Mouse (Mus musculus): ENCODE results near the gene Ptger1. TPM values are rescaled to one million over a fixed set of nuclear protein-coding genes. Genes with fewer than 3 reads are reported as not detected.

Ptger1 gene
- 0.41 TPM in 1 of 2 replicates, not detected in the other for polyA plus RNA-seq (2012; ENCODE audit: low replicate concordance)

GRCm38 (mm10) chr8:83665969-83666865 is at the start of gene Ptger1:
Gene Ptger1 (plus strand): TSS chr8:83666678.

GRCm38 (mm10) chr8:83652030-83652743 is 14.3 kb upstream of the Ptger1 start, which contains the start of gene Gipc1:
Gene Gipc1 (plus strand): TSS chr8:83652677.

GRCm38 (mm10) chr8:83698661-83699453 is 32.4 kb downstream of the Ptger1 start, which contains the start of gene Pkn1:
Gene Pkn1 (minus strand): TSS chr8:83699179.

DNA sequence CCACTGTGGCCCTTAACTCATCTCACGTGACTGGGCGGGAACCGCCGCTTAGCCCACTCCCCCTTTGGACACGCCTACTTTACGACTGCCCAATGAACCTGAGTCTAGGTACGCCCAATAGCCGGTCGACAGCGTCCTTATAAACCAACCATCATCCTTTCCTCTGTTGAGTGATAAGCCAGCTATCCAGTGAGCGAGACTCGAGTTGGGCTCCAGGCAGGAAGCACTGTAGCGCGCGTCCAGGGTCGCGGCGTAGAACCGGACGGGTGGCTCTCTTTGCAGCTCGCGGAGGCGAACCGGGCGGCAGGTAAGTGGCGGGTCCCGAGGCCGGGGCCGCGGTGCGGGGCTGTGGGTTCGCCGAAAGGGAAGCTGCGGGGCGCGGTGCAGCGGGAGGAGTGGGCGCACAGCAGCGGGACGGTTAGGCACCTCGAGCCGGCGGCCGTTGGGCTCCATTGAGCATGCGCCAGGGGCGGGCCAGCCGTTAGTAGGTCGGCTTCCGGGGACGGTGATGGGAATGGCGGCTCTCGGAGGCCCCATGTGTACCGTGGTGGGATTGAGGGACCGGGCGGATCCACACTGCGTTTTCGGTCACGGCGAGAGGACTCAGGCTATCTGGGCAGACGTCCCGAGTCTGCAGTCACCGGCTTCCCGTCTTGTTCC is 48.7 kb downstream of the Ptger1 start, which contains the start of gene Ddx39:
Ddx39 (plus strand) TSS at position 147 of the 660 bp plus-strand sequence.

Other genes with a start within 250 kb of the Ptger1 start
- gene Scoc, start 208.3 kb upstream of the Ptger1 start, polyA plus RNA-seq (2012; ENCODE audit: low replicate concordance), result 1.8 and 2.7 TPM in 2 replicates
- gene Olfr370, start 130.9 kb upstream of the Ptger1 start, polyA plus RNA-seq (2012; ENCODE audit: low replicate concordance), result not detected in 2 replicates
- gene Ndufb7, start 100.0 kb upstream of the Ptger1 start, polyA plus RNA-seq (2012; ENCODE audit: low replicate concordance), result 70.9 and 152 TPM in 2 replicates
- 122 and 449 TPM in 2 replicates for gene Tecr, start 58.7 kb upstream of the Ptger1 start, polyA plus RNA-seq (2012; ENCODE audit: low replicate concordance)
- gene Dnajb1, start 58.5 kb upstream of the Ptger1 start, polyA plus RNA-seq (2012; ENCODE audit: low replicate concordance), result 63.7 and 72.2 TPM in 2 replicates
- 61.0 and 66.6 TPM in 2 replicates for gene Gipc1, start 14.0 kb upstream of the Ptger1 start, polyA plus RNA-seq (2012; ENCODE audit: low replicate concordance)
- gene Pkn1, start 32.5 kb downstream of the Ptger1 start, polyA plus RNA-seq (2012; ENCODE audit: low replicate concordance), result 94.5 and 107 TPM in 2 replicates
- 23.3 and 26.6 TPM in 2 replicates for gene Ddx39, start 48.5 kb downstream of the Ptger1 start, polyA plus RNA-seq (2012; ENCODE audit: low replicate concordance)
- 52.4 and 93.7 TPM in 2 replicates for gene Adgre5, start 74.6 kb downstream of the Ptger1 start, polyA plus RNA-seq (2012; ENCODE audit: low replicate concordance)
- gene Adgrl1, start 233.4 kb downstream of the Ptger1 start, polyA plus RNA-seq (2012; ENCODE audit: low replicate concordance), result 5.1 and 10.6 TPM in 2 replicates